Mouse (Mus musculus) cerebellum, adult (tissue): ENCODE measurements around the gene Hectd3.

ENCODE experiments used
- ATAC-seq: cut with Nextera tagmentation; 2 replicates; pipeline ENCODE4 v1.9.2; 2017; ENCODE audit warnings: mild to moderate bottlenecking, moderate library complexity, mixed read lengths; ENCODE audit not compliant: insufficient number of reproducible peaks, low FRiP score, low TSS enrichment

Hectd3 gene

DNA sequence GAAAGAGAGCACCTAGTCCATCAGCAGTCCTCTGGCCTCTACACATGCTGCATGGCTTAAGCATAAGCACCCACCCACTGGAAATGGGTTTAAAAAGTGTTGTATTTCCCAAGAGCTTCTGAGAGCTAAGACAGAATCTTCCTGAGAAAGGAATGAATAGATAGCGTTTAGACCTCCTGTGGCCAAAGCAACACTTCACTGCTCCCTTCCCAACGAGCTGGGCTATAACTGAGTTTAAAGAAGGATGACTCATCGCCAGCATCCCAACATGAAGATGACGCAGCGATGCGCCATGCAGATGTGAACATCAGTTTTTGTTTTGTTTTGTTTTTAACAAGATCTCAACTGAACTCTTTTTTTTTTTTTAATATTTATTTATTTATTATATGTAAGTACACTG is 18.5 kb downstream of the Hectd3 start:
- no peak for ATAC-seq

- no peak for ATAC-seq
Measured at GRCm38 (mm10) chr4:117014901-117015415, 19.8 kb downstream of the Hectd3 start.

DNA sequence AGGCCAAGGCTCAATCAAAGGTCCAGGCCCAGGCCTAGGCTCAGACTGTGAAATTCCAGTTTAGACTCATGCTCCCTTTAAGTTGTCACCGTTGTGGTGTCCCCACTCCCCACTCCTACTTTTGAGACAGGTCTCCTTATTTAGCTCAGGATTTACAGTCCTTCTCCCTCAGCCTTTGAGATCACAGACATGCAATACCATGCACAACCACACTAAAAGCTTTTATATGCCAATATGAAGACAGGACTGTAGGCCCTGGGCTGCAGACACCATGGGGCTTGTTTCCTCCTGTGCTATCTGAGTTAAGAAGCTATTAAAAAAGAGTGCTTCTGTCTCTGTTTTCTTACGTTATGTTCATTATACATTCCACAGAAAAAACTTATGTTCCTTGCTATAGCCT is 22.6 kb downstream of the Hectd3 start:
- no peak for ATAC-seq

DNA sequence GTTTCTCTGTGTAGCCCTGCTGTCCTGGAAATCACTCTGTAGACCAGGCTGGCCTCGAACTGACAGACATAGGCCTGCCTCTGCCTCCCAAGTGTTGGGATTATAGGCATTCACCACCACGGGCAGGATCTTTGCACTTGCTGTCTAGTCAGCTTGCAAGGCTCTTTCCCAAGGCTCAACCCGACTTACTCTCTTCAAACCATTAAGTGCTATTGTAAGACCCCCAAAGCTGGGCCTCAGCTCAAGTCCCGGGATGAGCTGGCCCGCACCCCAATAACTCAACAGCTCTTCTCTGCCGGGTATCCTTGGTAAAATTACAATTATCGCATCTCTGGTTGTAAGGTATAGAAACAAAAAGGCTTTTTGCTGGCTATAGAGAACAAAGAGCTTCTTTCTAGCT is 23.2 kb downstream of the Hectd3 start:
- ATAC-seq, result no peak

GRCm38 (mm10) chr4:117019206-117020134 is 24.4 kb downstream of the Hectd3 start, which contains the start of gene Eif2b3:
Eif2b3 (plus strand) TSS chr4:117019402.
- ATAC-seq, result peak; percentile 97

- no peak for ATAC-seq
Measured at GRCm38 (mm10) chr4:117023469-117023868, 28.4 kb downstream of the Hectd3 start.

DNA sequence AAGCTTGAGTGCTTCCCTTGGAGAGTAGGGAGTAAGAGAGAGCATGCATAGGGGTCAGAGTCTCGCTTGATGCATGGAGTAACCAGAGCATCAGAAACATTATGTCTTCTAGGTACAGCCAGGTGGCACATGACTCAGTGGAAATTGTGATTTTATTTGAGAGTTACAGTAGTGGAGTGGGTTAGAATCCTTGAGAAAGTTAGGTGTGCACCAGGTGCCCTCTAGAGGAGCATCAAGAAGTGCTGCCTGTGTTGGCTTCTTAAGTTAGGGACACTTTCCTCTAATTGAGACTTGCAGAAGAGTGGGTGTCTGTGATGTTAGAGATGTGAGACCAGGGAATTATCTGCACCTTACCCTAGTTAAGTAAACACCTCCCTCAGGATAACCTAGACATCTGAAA is 36.0 kb downstream of the Hectd3 start:
- no peak for ATAC-seq

- ATAC-seq, result no peak
Measured at GRCm38 (mm10) chr4:117039925-117040687, 45.0 kb downstream of the Hectd3 start.

DNA sequence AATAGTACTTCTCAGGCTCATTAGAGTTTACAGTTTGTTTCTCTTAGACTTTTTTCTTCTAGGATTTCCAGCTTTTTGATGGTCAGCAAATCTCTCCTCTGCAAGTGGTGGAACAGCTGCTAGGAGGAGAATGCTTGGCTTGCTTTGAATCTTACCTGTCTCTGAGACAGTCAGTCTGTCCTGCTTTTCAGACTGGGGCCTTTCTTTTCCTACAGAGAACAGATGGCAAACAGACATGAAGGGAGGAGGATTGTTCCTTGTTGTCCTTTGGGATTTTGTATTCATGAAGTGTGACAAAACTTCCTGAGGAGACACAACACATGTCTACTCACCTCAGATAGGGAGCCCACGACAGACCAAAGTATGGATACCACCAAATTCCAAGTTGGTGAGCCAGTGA is 45.7 kb downstream of the Hectd3 start:
- no peak for ATAC-seq

GRCm38 (mm10) chr4:117041283-117041721 is 46.2 kb downstream of the Hectd3 start:
- ATAC-seq, result peak; percentile 61; the same call in 1 of the 2 replicates

DNA sequence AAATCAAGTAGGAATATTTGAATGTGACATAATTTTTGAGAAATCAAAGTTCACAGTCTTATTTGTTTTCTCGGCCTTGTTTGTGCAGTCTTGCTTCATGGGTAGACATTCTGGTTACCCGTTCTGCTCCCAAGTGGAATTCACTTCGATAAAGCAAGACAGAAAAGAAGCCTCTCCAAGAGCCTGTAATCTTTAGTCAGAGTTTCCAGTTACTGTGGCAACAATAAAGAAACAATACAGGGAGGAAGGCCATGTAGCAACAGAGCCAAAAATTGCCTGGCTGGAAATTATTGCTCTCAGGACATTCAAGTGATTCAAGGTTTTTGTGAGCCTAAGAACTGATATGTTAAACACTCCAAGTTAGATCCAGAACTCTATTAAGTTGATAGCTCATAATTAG is 53.7 kb downstream of the Hectd3 start:
- ATAC-seq, result no peak

DNA sequence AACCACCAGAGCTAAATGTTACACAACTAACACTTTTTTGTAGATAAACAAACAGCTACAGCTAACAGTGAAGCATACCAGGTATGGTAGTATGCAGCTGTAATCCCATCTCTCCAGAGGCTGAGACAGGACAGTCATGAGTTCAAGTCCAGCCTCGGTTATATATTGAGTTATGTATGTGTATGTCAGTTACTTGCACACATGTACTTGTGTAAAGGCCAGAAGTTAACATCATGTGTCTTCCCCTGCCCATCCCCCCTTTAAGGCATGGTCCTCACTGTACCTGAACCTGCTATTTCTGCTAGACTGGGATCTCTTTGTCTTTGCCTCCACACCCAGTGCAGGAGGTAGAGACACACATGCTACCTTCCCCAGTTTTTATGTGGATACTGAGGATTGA is 54.4 kb downstream of the Hectd3 start:
- no peak for ATAC-seq

GRCm38 (mm10) chr4:117052626-117053025 is 57.5 kb downstream of the Hectd3 start:
- no peak for ATAC-seq

GRCm38 (mm10) chr4:117053956-117054355 is 58.8 kb downstream of the Hectd3 start:
- no peak for ATAC-seq
